Mouse (Mus musculus): ENCODE data around the gene Fndc9. TPM values are rescaled to one million over a fixed set of nuclear protein-coding genes. Genes with fewer than 3 reads are reported as not detected.

The Fndc9 gene
- polyA plus RNA-seq, 1 experiment from 2014 or later: 0.11 TPM

GRCm38 (mm10) chr11:46286803-46287202 is 51.5 kb downstream of the Fndc9 start:
- ATAC-seq (ENCODE audit: insufficient number of reproducible peaks, low FRiP score, low TSS enrichment, low read depth): no peak
- no peak for DNase-seq (ENCODE audit: low spot score)
- Histone ChIP-seq H3K4me3 (ENCODE audit: low read depth, low read length) (no peak overlapping the region), H3K4me1 (ENCODE audit: control insufficient read depth, insufficient read depth, low read length) (no peaks in the 10 kb centered on the region), H3K27me3 (ENCODE audit: control insufficient read depth, insufficient read depth, low read length) (no peaks in the 10 kb centered on the region), H3K4me2 (ENCODE audit: low read depth, severe bottlenecking) (no peak overlapping the region), H3K9me3 (ENCODE audit: control insufficient read depth, low read length) (no peaks in the 10 kb centered on the region), H3K27ac (replicated peaks; ENCODE audit: low read depth, low read length) (no peak overlapping the region), H3K36me3 (ENCODE audit: control insufficient read depth, insufficient read depth, low read length) (no peaks in the 10 kb centered on the region), H3K9ac (ENCODE audit: low read length) (no peak overlapping the region)
- 72% methylated on average over 6 of the region's 6 CpGs for WGBS

GRCm38 (mm10) chr11:46288091-46288490 is 52.8 kb downstream of the Fndc9 start:
- Histone ChIP-seq H3K27ac (replicated peaks; ENCODE audit: low read depth, low read length) (no peak overlapping the region), H3K9ac (ENCODE audit: low read length) (no peak overlapping the region), H3K27me3 (ENCODE audit: control insufficient read depth, insufficient read depth, low read length) (no peaks in the 10 kb centered on the region), H3K4me2 (ENCODE audit: low read depth, severe bottlenecking) (no peak overlapping the region), H3K4me3 (ENCODE audit: low read depth, low read length) (no peak overlapping the region), H3K36me3 (ENCODE audit: control insufficient read depth, insufficient read depth, low read length) (no peaks in the 10 kb centered on the region), H3K9me3 (ENCODE audit: control insufficient read depth, low read length) (no peaks in the 10 kb centered on the region), H3K4me1 (ENCODE audit: control insufficient read depth, insufficient read depth, low read length) (no peaks in the 10 kb centered on the region)
- ATAC-seq (ENCODE audit: insufficient number of reproducible peaks, low FRiP score, low TSS enrichment, low read depth): no peak
- no peak for DNase-seq (ENCODE audit: low spot score)
- WGBS: 76% methylated on average over 5 of the region's 5 CpGs

- 88% methylated on average over 4 of the region's 4 CpGs for WGBS
- H3K9me3 ChIP-seq (ENCODE audit: control insufficient read depth, low read length): no peaks in the 10 kb centered on the region
- H3K27ac ChIP-seq (replicated peaks; ENCODE audit: low read depth, low read length): no peak overlapping the region
- no peaks in the 10 kb centered on the region for H3K4me1 ChIP-seq (ENCODE audit: control insufficient read depth, insufficient read depth, low read length)
- H3K36me3 ChIP-seq (ENCODE audit: control insufficient read depth, insufficient read depth, low read length): no peaks in the 10 kb centered on the region
- no peak overlapping the region for H3K9ac ChIP-seq (ENCODE audit: low read length)
- H3K4me3 ChIP-seq (ENCODE audit: low read depth, low read length): no peak overlapping the region
- H3K27me3 ChIP-seq (ENCODE audit: control insufficient read depth, insufficient read depth, low read length): no peaks in the 10 kb centered on the region
- ATAC-seq (ENCODE audit: insufficient number of reproducible peaks, low FRiP score, low TSS enrichment, low read depth) (no peak), DNase-seq (ENCODE audit: low spot score) (no peak)
- no peak overlapping the region for H3K4me2 ChIP-seq (ENCODE audit: low read depth, severe bottlenecking)
Measured at GRCm38 (mm10) chr11:46289022-46289421, 53.7 kb downstream of the Fndc9 start.

Other genes with a start within 250 kb of the Fndc9 start
- 3.4 and 4.8 TPM in 2 replicates for gene Gm12166, start 183.2 kb upstream of the Fndc9 start, polyA plus RNA-seq (2014; fragmentation: Nextera tagmentation; extraction: Ambion mirVana)
- 11.0 and 12.1 TPM in 2 replicates for gene Adam19, start 179.5 kb upstream of the Fndc9 start, polyA plus RNA-seq (2014; fragmentation: Nextera tagmentation; extraction: Ambion mirVana)
- gene Nipal4, start 69.0 kb upstream of the Fndc9 start, polyA plus RNA-seq (2014; fragmentation: Nextera tagmentation; extraction: Ambion mirVana): 0.54 and 0.71 TPM in 2 replicates
- gene Cyfip2, start 77.3 kb downstream of the Fndc9 start, polyA plus RNA-seq (2014; fragmentation: Nextera tagmentation; extraction: Ambion mirVana): 16.2 and 18.0 TPM in 2 replicates
- gene Itk, start 154.0 kb downstream of the Fndc9 start, polyA plus RNA-seq (2014; fragmentation: Nextera tagmentation; extraction: Ambion mirVana): not detected in 2 replicates
- not detected in 2 replicates for gene Fam71b, start 161.0 kb downstream of the Fndc9 start, polyA plus RNA-seq (2014; fragmentation: Nextera tagmentation; extraction: Ambion mirVana)
- gene Med7, start 201.4 kb downstream of the Fndc9 start, polyA plus RNA-seq (2014; fragmentation: Nextera tagmentation; extraction: Ambion mirVana): 96.5 and 109 TPM in 2 replicates
- gene Havcr2, start 219.4 kb downstream of the Fndc9 start, polyA plus RNA-seq (2014; fragmentation: Nextera tagmentation; extraction: Ambion mirVana): 0.16 TPM in 1 of 2 replicates, not detected in the other